Mouse (Mus musculus) thymus, postnatal 36 days (tissue): ENCODE results near the gene Ralgds.

Experiments
- DNase-seq, 2 experiments: peaks; one replicate each; pipeline ENCODE4 v3.0.0; 2022; ENCODE audit warnings: mixed read lengths in 2 of 2

The Ralgds gene

GRCm38 (mm10) chr2:28569903-28570302 is 57.0 kb downstream of the Ralgds start:
- DNase-seq = no peak

DNA sequence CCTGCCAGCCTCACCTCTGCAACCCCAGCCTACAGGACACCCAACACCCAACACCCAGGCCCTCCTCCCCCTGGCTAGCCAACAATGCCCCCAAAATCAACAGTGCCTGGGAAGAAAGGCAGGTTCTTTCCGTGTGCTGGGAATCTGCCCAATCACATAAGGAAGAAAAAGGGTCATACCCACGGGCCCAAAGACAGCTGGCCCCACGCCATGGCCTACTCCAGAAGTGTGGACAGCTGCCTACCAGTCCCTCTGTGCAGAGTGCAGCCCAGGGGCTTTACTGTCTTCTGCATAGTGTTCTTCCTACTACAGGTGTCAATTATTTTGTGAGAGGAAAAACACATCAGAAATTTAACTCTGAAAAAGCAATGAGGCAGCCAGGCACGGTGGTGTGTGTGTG is 62.4 kb downstream of the Ralgds start:
- no peak for DNase-seq

GRCm38 (mm10) chr2:28576815-28577214 is 63.9 kb downstream of the Ralgds start:
- no peak for DNase-seq

DNA sequence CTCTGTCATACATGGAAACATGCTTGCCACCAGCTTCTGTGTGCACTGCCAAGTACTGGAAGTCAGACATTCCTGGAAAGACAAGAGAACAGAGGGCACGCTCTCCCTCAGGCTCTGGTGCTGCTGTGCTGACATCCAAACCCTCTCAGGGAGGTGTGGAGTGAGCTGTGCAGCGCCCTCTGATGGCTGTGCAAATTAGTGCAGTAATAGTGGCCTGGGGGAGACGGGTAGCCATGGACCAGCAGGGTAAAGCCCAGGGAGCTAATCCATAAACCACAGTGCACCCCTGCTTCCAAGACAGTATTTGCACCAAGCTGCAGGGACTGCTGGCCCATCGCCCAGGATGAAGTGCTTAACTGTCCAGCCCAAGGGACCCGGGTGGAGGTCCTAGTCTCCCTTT is 65.1 kb downstream of the Ralgds start:
- DNase-seq = peak in 1 of 2 experiments; percentile 24

DNA sequence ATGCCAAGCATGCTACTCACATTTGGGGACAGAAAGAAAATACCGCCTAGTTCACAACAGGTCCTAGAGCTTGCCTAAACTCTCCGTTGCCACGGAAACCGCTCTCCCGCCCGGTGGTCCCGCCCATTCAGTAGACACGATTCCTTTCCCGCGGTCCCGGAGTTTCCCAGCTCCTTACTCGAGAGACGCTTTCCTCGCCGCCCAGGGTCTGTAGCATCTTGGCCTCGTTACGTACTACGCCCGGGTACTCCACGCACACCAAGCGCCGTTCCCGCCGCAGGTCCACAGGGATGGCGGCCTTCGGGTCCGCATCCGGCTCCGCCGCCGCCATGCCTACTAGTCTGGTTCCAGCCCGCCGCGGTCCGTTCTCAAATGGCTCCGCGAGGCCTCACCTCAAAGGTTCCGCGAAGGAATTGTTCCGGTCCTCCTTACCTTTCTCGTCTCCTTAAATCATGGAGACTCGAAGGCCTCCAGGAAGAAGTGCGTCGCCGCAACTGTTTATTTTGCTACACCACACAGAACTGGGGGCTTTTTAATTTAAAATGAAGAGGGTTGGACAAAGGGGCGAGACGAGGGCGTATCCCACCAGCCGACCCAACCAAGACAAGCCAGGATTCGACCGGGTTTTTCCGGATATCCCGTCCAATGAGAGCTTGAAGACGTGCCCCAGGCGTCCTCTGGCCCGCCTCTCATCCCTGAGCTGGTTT is 69.9 kb downstream of the Ralgds start:
- DNase-seq = peak; percentile 85 to 90

DNA sequence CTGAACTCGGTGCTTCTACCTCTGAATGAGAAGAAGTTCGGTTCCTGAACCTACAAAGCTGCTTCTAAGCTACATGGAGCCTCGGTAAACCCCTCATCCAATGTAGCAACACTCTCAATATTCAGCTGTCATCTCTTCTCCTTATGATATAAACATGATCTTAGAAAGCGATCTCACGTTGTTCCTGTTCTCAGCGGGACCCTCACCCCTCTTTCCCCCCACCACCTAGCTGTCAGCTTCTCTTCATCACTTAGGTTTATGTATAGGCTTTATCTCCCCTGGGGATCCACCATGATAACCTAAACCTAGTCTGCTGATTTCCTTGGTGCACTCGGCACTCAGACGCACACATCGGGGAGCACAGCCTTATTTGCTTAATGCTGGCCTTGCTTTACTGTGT is 70.7 kb downstream of the Ralgds start, which contains the start of gene Gtf3c5:
Gene Gtf3c5 (minus strand): TSS at position 101 of the 400 bp plus-strand sequence.
- DNase-seq = no peak

GRCm38 (mm10) chr2:28585043-28585571 is 72.2 kb downstream of the Ralgds start:
- DNase-seq = peak; percentile 73 to 77

DNA sequence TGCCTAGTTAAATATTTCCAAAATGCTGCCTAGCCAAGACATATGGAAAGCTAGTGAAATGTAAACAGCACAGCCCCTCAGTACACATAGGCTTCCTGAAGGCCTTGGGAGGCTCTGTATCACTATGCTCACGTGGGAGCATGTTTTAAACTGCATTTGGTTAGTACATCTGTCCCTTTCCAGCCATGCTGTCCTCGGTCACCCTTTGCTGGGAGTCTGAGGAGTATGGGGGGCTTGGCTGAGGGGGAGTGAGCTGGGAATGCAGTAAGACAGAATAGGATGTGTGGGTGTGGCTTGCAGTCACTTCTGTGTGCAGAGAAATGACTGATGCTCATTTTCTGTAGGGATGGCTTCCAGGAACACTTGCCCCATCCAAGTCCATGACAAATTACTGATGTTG is 72.8 kb downstream of the Ralgds start:
- DNase-seq = no peak

GRCm38 (mm10) chr2:28588574-28588973 is 75.6 kb downstream of the Ralgds start:
- DNase-seq = no peak

GRCm38 (mm10) chr2:28591479-28591878 is 78.6 kb downstream of the Ralgds start:
- DNase-seq = no peak

- peak; percentile 60 to 64 for DNase-seq
Observed at GRCm38 (mm10) chr2:28592809-28593208, 79.9 kb downstream of the Ralgds start.

- no peak for DNase-seq
Observed at GRCm38 (mm10) chr2:28596021-28596420, 83.1 kb downstream of the Ralgds start.

GRCm38 (mm10) chr2:28596998-28597397 is 84.1 kb downstream of the Ralgds start:
- no peak for DNase-seq

GRCm38 (mm10) chr2:28597733-28598547 is 85.0 kb downstream of the Ralgds start:
- DNase-seq = no peak

- no peak for DNase-seq
Observed at GRCm38 (mm10) chr2:28598692-28599568, 86.0 kb downstream of the Ralgds start.

- DNase-seq = peak; percentile 26 to 48
Observed at GRCm38 (mm10) chr2:28599569-28599900, 86.6 kb downstream of the Ralgds start.

GRCm38 (mm10) chr2:28601720-28602590 is 89.0 kb downstream of the Ralgds start:
- DNase-seq = no peak
